Mouse (Mus musculus) sigmoid colon, adult 10 weeks (tissue): ENCODE measurements around the gene Hormad2. TPM values are rescaled to one million over a fixed set of nuclear protein-coding genes. Genes with fewer than 3 reads are reported as not detected.

Source experiments
- polyA plus RNA-seq: library from polyadenylated mRNA; stranded (reverse); fragments of 350-450 nt; fragmentation: Illumina TruSeq; extraction: RNeasy Lipid Tissue Mini Kit (QIAGEN cat#74804); gene quantifications from one replicate; pipeline ENCODE4 v1.2.3, GENCODE M21; 2014; ENCODE audit warnings: low read depth, low replicate concordance

The Hormad2 gene
- 0.35 TPM for polyA plus RNA-seq

DNA sequence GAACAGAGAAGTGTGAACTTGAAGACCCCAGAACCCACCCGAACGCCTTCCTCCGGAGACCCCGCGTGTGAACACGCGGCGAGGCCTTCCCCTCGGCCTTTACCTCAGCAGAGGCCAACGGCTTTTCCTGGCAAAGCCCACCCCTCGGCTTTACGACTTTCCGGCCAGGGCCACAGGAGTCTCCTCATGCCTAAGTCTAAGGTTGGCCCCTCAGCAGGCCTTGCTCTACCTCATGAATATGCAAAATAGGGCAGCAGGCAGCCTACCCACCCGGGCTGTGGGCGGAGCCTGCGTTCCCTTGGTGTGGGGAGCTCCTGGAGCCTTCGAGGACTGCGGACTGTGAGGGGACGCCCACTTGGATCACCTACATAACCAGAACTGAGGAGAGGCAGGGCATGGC is at the start of gene Hormad2:
Gene Hormad2, minus strand, starts transcription at position 128 of the 400 bp plus-strand sequence.

Other genes with a start within 250 kb of the Hormad2 start
- not detected for gene Castor1, start 222.9 kb downstream of the Hormad2 start, polyA plus RNA-seq
- not detected for gene Osm, start 204.7 kb downstream of the Hormad2 start, polyA plus RNA-seq
- 0.50 TPM for gene Lif, start 183.5 kb downstream of the Hormad2 start, polyA plus RNA-seq
- gene Mtmr3, start 153.8 kb upstream of the Hormad2 start, polyA plus RNA-seq: 20.8 TPM
- gene Gm11032, start 179.0 kb upstream of the Hormad2 start, polyA plus RNA-seq: not detected
- 25.3 TPM for gene Ascc2, start 196.6 kb upstream of the Hormad2 start, polyA plus RNA-seq